13 mouse cellular contexts compared by ENCODE assay signal in genomic region chr1:182103436-182103835, GRCm38 (mm10). TPM values are rescaled to one million over a fixed set of nuclear protein-coding genes. Genes with fewer than 3 reads are reported as not detected.
DNase-seq lines count a peak whose midpoint lies in the region; ATAC-seq lines count a peak whose summit lies in the region.
"Had no signal": no experiment of that assay in that cellular context is flagged by ENCODE, and none has a peak within 500 bp of the region (broad histone marks: within the 10 kb centered on the region; RNA-seq: fewer than 3 reads in every experiment).

No protein-coding gene starts in this region.

- no peak overlapping the region for H3K4me3 ChIP-seq in midbrain, embryonic 13.5 days (replicated peaks)
- no peak overlapping the region for H3K4me3 ChIP-seq in midbrain, embryonic 14.5 days (replicated peaks; ENCODE audit: low read depth, low read length)
- no peak overlapping the region for H3K4me3 ChIP-seq in brown adipose tissue, adult 24 weeks (ENCODE audit: insufficient read depth, low read depth, low read length)
- H3K4me3 ChIP-seq: limb, embryonic 13.5 days; liver, embryonic 15.5 days had no signal

- peak; percentile 40 to 79 for DNase-seq in heart, adult 18-20 months
- no peak for DNase-seq in heart, postnatal 4 days
- no peak for DNase-seq in midbrain, embryonic 14.5 days
- peak; percentile 50 for DNase-seq in skeletal muscle tissue, adult 2 months (ENCODE audit: low read depth, low spot score)
- DNase-seq in kidney, postnatal 14 days: no peak
- DNase-seq: cerebellum, postnatal 10 days; lung, postnatal 10 days; right cerebral cortex, postnatal 14 days had no signal

- H3K36me3 ChIP-seq in midbrain, embryonic 13.5 days: no peaks in the 10 kb centered on the region
- no peaks in the 10 kb centered on the region for H3K36me3 ChIP-seq in midbrain, embryonic 14.5 days (ENCODE audit: control insufficient read depth, insufficient read depth, low read length)
- H3K36me3 ChIP-seq: limb, embryonic 13.5 days; liver, embryonic 15.5 days had no signal

- H3K4me1 ChIP-seq in midbrain, embryonic 13.5 days (replicated peaks): peaks cover 13% of the 10 kb centered on the region; the same call in 1 of the 2 replicates
- H3K4me1 ChIP-seq in midbrain, embryonic 14.5 days (ENCODE audit: control insufficient read depth, insufficient read depth, low read length): no peaks in the 10 kb centered on the region; the same call in 1 of the 2 replicates
- peaks cover 24% of the 10 kb centered on the region for H3K4me1 ChIP-seq in brown adipose tissue, adult 24 weeks (ENCODE audit: control insufficient read depth, insufficient read depth, insufficient read length, low read length)

- H3K9me3 ChIP-seq in midbrain, embryonic 13.5 days: no peaks in the 10 kb centered on the region
- no peaks in the 10 kb centered on the region for H3K9me3 ChIP-seq in midbrain, embryonic 14.5 days (ENCODE audit: control insufficient read depth, low read length)
- H3K9me3 ChIP-seq: limb, embryonic 13.5 days; liver, embryonic 15.5 days had no signal

- 75% methylated on average over 11 of the region's 11 CpGs for WGBS in midbrain, embryonic 13.5 days
- 65% methylated on average over 11 of the region's 11 CpGs for WGBS in midbrain, embryonic 14.5 days

- no peak overlapping the region for H3K27ac ChIP-seq in midbrain, embryonic 13.5 days
- H3K27ac ChIP-seq in midbrain, embryonic 14.5 days (replicated peaks; ENCODE audit: low read depth, low read length): no peak overlapping the region
- H3K27ac ChIP-seq in brown adipose tissue, adult 24 weeks (replicated peaks; ENCODE audit: low read depth, low read length): peak overlapping the region; percentile 89
- H3K27ac ChIP-seq: limb, embryonic 13.5 days; liver, embryonic 15.5 days had no signal

- no peak overlapping the region for H3K4me2 ChIP-seq in midbrain, embryonic 13.5 days (replicated peaks)
- no peak overlapping the region for H3K4me2 ChIP-seq in midbrain, embryonic 14.5 days (ENCODE audit: low read length)
- H3K4me2 ChIP-seq: limb, embryonic 13.5 days; liver, embryonic 15.5 days had no signal

- H3K27me3 ChIP-seq in midbrain, embryonic 13.5 days: no peaks in the 10 kb centered on the region
- H3K27me3 ChIP-seq in midbrain, embryonic 14.5 days (ENCODE audit: control insufficient read depth, insufficient read depth, low read length): no peaks in the 10 kb centered on the region
- H3K27me3 ChIP-seq: limb, embryonic 13.5 days; liver, embryonic 15.5 days had no signal

- ATAC-seq in midbrain, embryonic 13.5 days: 0 out of 2 replicates have a peak, but pooled peaks have one; percentile 40
- ATAC-seq in midbrain, embryonic 14.5 days (ENCODE audit: low FRiP score, low TSS enrichment): no peak
- ATAC-seq: intestine, embryonic 16.5 days had no signal

- H3K9ac ChIP-seq in midbrain, embryonic 13.5 days (replicated peaks): no peak overlapping the region
- no peak overlapping the region for H3K9ac ChIP-seq in midbrain, embryonic 14.5 days (replicated peaks; ENCODE audit: low read length)
- H3K9ac ChIP-seq: limb, embryonic 13.5 days; liver, embryonic 15.5 days had no signal

RNA-seq across cellular contexts. Expression of gene Srp9, which starts 21.1 kb away (rescaled TPM):
- 10 to 100 TPM; 49.4 to 52.0 TPM for total RNA-seq in heart, adult 18-20 months (2021)
- 10 to 100 TPM; 48.7 to 50.8 TPM for total RNA-seq in heart, postnatal 4 days (2021)
- polyA plus RNA-seq in midbrain, embryonic 13.5 days (2015; fragmentation: Nextera tagmentation; extraction: Ambion mirVana): 135 and 142 TPM in 2 replicates
- 151 and 155 TPM in 2 replicates for polyA plus RNA-seq in midbrain, embryonic 14.5 days (2014; fragmentation: Nextera tagmentation; extraction: Ambion mirVana)
- 85.3 and 87.3 TPM in 2 replicates for polyA plus RNA-seq in brown adipose tissue, adult 24 weeks (2012; ENCODE audit: insufficient read depth, insufficient read length, missing spikeins)

Comparison
In these comparisons a context has a peak if more than half of its experiments do, and no peak if none do; other contexts are left out.
1. DNase-seq: peak in heart, adult 18-20 months (2 of 2) and skeletal muscle tissue, adult 2 months (single experiment); none in heart, postnatal 4 days (single experiment), midbrain, embryonic 14.5 days (single experiment) and kidney, postnatal 14 days (single experiment).